Mouse (Mus musculus) bone marrow, adult 2 months (tissue): Measurements from ENCODE around the gene Gm19668. TPM values are rescaled to one million over a fixed set of nuclear protein-coding genes. Genes with fewer than 3 reads are reported as not detected.
"Not testable (repeated sequence)": the region's sequence is repeated elsewhere in the genome, so short reads cannot be mapped to it uniquely, and the experiment has no call there.

Experiments used
- H3K27ac ChIP-seq: fragments of 200-500 bp; 2 replicates; pipeline ENCODE4 v1.5.1; 2012; ENCODE audit warnings: low read depth, mild to moderate bottlenecking, control low read depth, inconsistent platforms, low read length; ENCODE audit not compliant: control insufficient read depth, poor library complexity, insufficient read depth
- H3K4me1 ChIP-seq: fragments of 200-500 bp; 2 replicates; pipeline ENCODE4 v1.6.1; 2011; ENCODE audit warnings: low read length; ENCODE audit not compliant: control insufficient read depth, insufficient read depth
- H3K4me3 ChIP-seq: fragments of 200-500 bp; replicated peaks from 2 replicates; pipeline ENCODE3; 2011; ENCODE audit warnings: mild to moderate bottlenecking, low read depth, low read length, control low read depth; ENCODE audit not compliant: control insufficient read depth
- CTCF ChIP-seq: fragments of 200-500 bp; IDR thresholded peaks from 2 replicates; pipeline ENCODE4 v1.5.1; 2011; ENCODE audit warnings: low read length, control low read depth; ENCODE audit not compliant: control insufficient read depth, insufficient read depth
- POLR2A ChIP-seq: fragments of 200-500 bp; IDR thresholded peaks from 2 replicates; pipeline ENCODE4 v1.6.1; 2011; ENCODE audit warnings: low read depth, mild to moderate bottlenecking, control low read depth, low read length, borderline replicate concordance; ENCODE audit not compliant: control insufficient read depth
- WGBS: fragments of 180-500 bp; shearing (Covaris S2); methylation state at CpG from one replicate; pipeline ENCODE4 v1.1.7; 2018; 5-methylcytosine and 5-hydroxymethylcytosine counted together
- polyA plus RNA-seq: library from polyadenylated mRNA; stranded (reverse); fragments of >200 nt; gene quantifications from 2 replicates; pipeline ENCODE4 v1.2.4, GENCODE M21; 2011; ENCODE audit warnings: low replicate concordance; ENCODE audit not compliant: missing spikeins, insufficient read depth, insufficient read length

Gene Gm19668
- polyA plus RNA-seq, 1 experiment: not detected

GRCm38 (mm10) chr10:77818523-77818922, 19.6 kb upstream of the Gm19668 start:
- no peak overlapping the region for H3K27ac ChIP-seq
- no peaks in the 10 kb centered on the region for H3K4me1 ChIP-seq
- H3K4me3 ChIP-seq: no peak overlapping the region
- 94% methylated on average over 4 of the region's 4 CpGs for WGBS
- peak; percentile 8; the same call in 1 of the 2 replicates for TF ChIP-seq CTCF
- no peak for TF ChIP-seq POLR2A

- Histone ChIP-seq H3K27ac (no peak overlapping the region), H3K4me1 (no peaks in the 10 kb centered on the region), H3K4me3 (no peak overlapping the region)
- TF ChIP-seq POLR2A (no peak), CTCF (peak; percentile 47; the same call in 1 of the 2 replicates)
- WGBS: 40% methylated on average over 5 of the region's 5 CpGs
Measured at GRCm38 (mm10) chr10:77815514-77815913, 16.6 kb upstream of the Gm19668 start.

GRCm38 (mm10) chr10:77814382-77814781, 15.4 kb upstream of the Gm19668 start, which contains the start of gene Gm2696:
TSS of gene Gm2696 (plus strand) at chr10:77814682.
- 54% methylated on average over 4 of the region's 4 CpGs for WGBS
- Histone ChIP-seq H3K4me1 (no peaks in the 10 kb centered on the region), H3K27ac (no peak within 1 kb of the TSS), H3K4me3 (no peak within 1 kb of the TSS)
- no peak for TF ChIP-seq POLR2A

- Histone ChIP-seq H3K27ac (no peak within 1 kb of the TSS), H3K4me3 (no peak within 1 kb of the TSS), H3K4me1 (no peaks in the 10 kb centered on the region)
- 70% methylated on average over 5 of the region's 5 CpGs for WGBS
- TF ChIP-seq POLR2A: no peak
- TF ChIP-seq CTCF: no peak
Measured at GRCm38 (mm10) chr10:77811743-77812142, 12.8 kb upstream of the Gm19668 start, which contains the start of gene Gm9507. TSS of gene Gm9507 (minus strand) at chr10:77811843.

GRCm38 (mm10) chr10:77804095-77804494, 5.2 kb upstream of the Gm19668 start:
- Histone ChIP-seq H3K27ac (no peak overlapping the region), H3K4me1 (no peaks in the 10 kb centered on the region), H3K4me3 (no peak overlapping the region)
- TF ChIP-seq POLR2A (no peak), CTCF (no peak)
- WGBS: 58% methylated on average over 3 of the region's 3 CpGs

GRCm38 (mm10) chr10:77798164-77798920, 591 bp downstream of the Gm19668 start:
- H3K4me1 ChIP-seq, H3K4me3 ChIP-seq, H3K27ac ChIP-seq: not testable (repeated sequence)
- WGBS: 48% methylated on average over 3 of the region's 3 CpGs

- Histone ChIP-seq H3K4me1 (no peaks in the 10 kb centered on the region), H3K4me3 (no peak overlapping the region), H3K27ac (no peak overlapping the region)
- 46% methylated on average over 3 of the region's 3 CpGs for WGBS
- TF ChIP-seq CTCF (no peak), POLR2A (no peak)
Measured at GRCm38 (mm10) chr10:77797677-77798076, 1.3 kb downstream of the Gm19668 start.

- Histone ChIP-seq H3K4me1 (no peaks in the 10 kb centered on the region), H3K4me3 (no peak within 1 kb of the TSS), H3K27ac (no peak within 1 kb of the TSS)
- 52% methylated on average over 2 of the region's 2 CpGs for WGBS
- TF ChIP-seq CTCF (no peak), POLR2A (no peak)
Measured at GRCm38 (mm10) chr10:77794976-77795375, 4.0 kb downstream of the Gm19668 start, which contains the start of gene Gm9639. TSS of gene Gm9639 (minus strand) at chr10:77795076.

- 67% methylated on average over 2 of the region's 2 CpGs for WGBS
- Histone ChIP-seq H3K27ac (no peak overlapping the region), H3K4me1 (no peaks in the 10 kb centered on the region), H3K4me3 (no peak overlapping the region)
- TF ChIP-seq CTCF (no peak), POLR2A (no peak)
Measured at GRCm38 (mm10) chr10:77788621-77789020, 10.3 kb downstream of the Gm19668 start.

- not testable (repeated sequence) for H3K4me1 ChIP-seq, H3K4me3 ChIP-seq, H3K27ac ChIP-seq
- WGBS: 78% methylated on average over 1 of the region's 1 CpGs
Measured at GRCm38 (mm10) chr10:77787876-77788275, 11.1 kb downstream of the Gm19668 start, which contains the start of gene Gm7137. TSS of gene Gm7137 (minus strand) at chr10:77788200.

GRCm38 (mm10) chr10:77783396-77783795, 15.5 kb downstream of the Gm19668 start:
- 82% methylated on average over 3 of the region's 3 CpGs for WGBS
- not testable (repeated sequence) for H3K4me1 ChIP-seq, H3K27ac ChIP-seq, H3K4me3 ChIP-seq

GRCm38 (mm10) chr10:77782442-77782841, 16.5 kb downstream of the Gm19668 start, which contains the start of gene Gm3250:
TSS of gene Gm3250 (minus strand) at chr10:77782542.
- not testable (repeated sequence) for H3K4me1 ChIP-seq, H3K27ac ChIP-seq, H3K4me3 ChIP-seq
- WGBS: no CpG with 5 or more reads among the region's 1 CpGs
